Mouse (Mus musculus): Measurements from ENCODE around the gene Carm1. TPM values are rescaled to one million over a fixed set of nuclear protein-coding genes. Genes with fewer than 3 reads are reported as not detected.

Carm1 gene
- polyA plus RNA-seq, 1 experiment from 2014 or later: 40.0 TPM

DNA sequence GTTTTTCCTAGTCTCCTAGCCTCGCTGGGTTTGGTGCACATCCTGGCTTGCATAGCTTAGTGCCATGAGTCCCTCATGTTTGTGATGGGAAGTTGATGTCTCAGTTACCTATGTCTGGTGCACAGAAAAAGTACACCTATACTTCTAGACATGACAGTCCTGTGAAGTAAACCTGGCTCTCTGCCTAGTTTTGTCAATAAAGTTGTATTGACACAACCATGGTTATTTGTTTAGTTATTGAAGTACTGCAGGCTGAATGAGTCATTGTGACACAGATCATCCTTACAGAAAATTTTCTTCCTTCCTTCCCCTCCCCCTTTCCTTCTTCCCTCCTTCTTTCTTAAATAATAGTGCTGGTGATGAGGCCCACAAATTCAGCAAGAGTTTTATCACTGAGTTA lies 17.7 kb downstream of the Carm1 start:
- Histone ChIP-seq H3K4me2 (no peak overlapping the region), H3K27ac (no peak overlapping the region), H3K27me3 (replicated peaks) (no peaks in the 10 kb centered on the region), H3K36me3 (no peaks in the 10 kb centered on the region), H3K4me1 (0 out of 2 replicates have a peak, but pooled peaks cover 2% of the 10 kb centered on the region), H3K9me3 (no peaks in the 10 kb centered on the region), H3K9ac (no peak overlapping the region), H3K4me3 (replicated peaks) (no peak overlapping the region)
- WGBS: 81% methylated on average over 1 of the region's 1 CpGs
- no peak for ATAC-seq (ENCODE audit: insufficient read depth, low FRiP score, low read depth)

DNA sequence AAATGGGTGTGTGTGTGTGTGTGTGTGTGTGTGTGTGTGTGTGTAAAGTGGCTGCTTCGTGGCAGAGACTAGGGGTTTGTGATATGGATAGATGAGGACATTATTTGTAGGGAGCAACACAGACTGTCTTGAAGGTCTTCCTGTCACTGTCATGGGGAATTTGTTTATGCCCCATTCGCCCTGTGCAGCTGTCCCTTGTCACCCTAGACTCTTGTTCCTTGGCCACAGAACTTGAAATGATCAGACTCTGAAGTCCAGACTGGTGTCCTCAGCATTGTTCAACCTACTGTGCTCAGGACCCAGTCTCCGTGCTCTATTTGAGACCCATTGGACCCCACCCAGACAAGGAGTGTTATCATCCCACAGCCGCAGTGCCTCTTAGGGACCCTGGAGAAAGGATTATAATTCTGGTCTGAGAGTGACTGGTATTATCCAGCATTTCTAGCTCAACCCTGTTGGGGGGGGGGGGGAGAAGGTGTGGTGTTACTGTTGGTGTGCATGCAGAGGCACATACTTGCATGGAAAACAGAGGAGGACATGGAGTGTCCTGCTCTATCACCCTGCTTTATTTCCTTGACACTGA lies 18.4 kb downstream of the Carm1 start:
- no peak for ATAC-seq (ENCODE audit: insufficient read depth, low FRiP score, low read depth)
- Histone ChIP-seq H3K27me3 (replicated peaks) (no peaks in the 10 kb centered on the region), H3K4me3 (replicated peaks) (no peak overlapping the region), H3K9ac (no peak overlapping the region), H3K9me3 (no peaks in the 10 kb centered on the region), H3K27ac (no peak overlapping the region), H3K4me2 (no peak overlapping the region), H3K4me1 (0 out of 2 replicates have a peak, but pooled peaks cover 2% of the 10 kb centered on the region), H3K36me3 (peaks cover 6% of the 10 kb centered on the region)
- 69% methylated on average over 4 of the region's 4 CpGs for WGBS

DNA sequence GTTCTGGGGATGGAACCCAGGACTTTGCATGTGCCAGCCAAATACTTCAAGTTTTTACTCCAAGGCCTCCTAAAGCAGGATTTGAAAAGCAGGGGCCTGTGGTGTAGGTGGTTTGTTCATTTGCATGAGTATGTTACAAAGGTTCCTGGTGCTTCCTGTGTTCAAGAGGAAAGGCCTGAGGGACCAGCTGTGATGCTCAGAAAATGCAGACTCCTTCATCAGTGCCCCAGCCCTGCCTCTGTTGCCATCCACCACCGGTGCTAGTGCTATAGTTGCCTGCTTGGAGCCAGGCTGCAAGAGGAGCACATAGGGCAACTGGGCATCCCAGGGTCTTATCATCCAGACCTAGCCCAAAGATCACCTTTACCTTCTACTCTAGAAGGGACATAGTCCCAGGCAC lies 19.8 kb downstream of the Carm1 start:
- no peak overlapping the region for H3K4me2 ChIP-seq
- 0 out of 2 replicates have a peak, but pooled peaks cover 2% of the 10 kb centered on the region for H3K4me1 ChIP-seq
- 78% methylated on average over 1 of the region's 1 CpGs for WGBS

DNA sequence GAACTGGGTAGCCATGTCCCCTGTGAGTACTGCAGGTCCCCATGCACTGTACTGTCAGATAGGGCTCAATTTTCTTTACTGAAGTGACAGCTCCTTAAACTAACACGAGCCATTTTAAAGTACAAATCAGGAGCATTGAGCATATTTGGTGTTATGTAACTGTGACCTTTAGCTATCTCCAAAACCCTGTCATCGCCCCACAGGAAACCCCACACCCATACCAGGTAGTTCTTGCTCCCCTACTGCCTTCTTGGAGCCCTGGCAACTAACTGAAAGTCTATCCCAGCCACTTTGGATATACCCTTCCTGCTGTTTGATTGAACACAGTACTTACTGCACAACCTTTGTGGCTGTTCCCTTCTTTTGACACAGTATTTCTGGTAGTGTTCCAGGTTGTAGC lies 20.4 kb downstream of the Carm1 start:
- no peaks in the 10 kb centered on the region for H3K9me3 ChIP-seq
- H3K4me2 ChIP-seq: no peak overlapping the region
- ATAC-seq (ENCODE audit: insufficient read depth, low FRiP score, low read depth): no peak
- WGBS: 65% methylated on average over 2 of the region's 2 CpGs
- H3K9ac ChIP-seq: no peak overlapping the region
- H3K27ac ChIP-seq: no peak overlapping the region
- no peak overlapping the region for H3K4me3 ChIP-seq (replicated peaks)
- no peaks in the 10 kb centered on the region for H3K27me3 ChIP-seq (replicated peaks)
- 0 out of 2 replicates have a peak, but pooled peaks cover 2% of the 10 kb centered on the region for H3K4me1 ChIP-seq
- peaks cover 22% of the 10 kb centered on the region for H3K36me3 ChIP-seq

More for the DNA sequence above, 19.8 kb downstream of the Carm1 start:
- Histone ChIP-seq H3K27me3 (replicated peaks) (no peaks in the 10 kb centered on the region), H3K9ac (no peak overlapping the region), H3K36me3 (peaks cover 17% of the 10 kb centered on the region), H3K27ac (no peak overlapping the region), H3K4me3 (replicated peaks) (no peak overlapping the region), H3K9me3 (no peaks in the 10 kb centered on the region)
- no peak for ATAC-seq (ENCODE audit: insufficient read depth, low FRiP score, low read depth)

DNA sequence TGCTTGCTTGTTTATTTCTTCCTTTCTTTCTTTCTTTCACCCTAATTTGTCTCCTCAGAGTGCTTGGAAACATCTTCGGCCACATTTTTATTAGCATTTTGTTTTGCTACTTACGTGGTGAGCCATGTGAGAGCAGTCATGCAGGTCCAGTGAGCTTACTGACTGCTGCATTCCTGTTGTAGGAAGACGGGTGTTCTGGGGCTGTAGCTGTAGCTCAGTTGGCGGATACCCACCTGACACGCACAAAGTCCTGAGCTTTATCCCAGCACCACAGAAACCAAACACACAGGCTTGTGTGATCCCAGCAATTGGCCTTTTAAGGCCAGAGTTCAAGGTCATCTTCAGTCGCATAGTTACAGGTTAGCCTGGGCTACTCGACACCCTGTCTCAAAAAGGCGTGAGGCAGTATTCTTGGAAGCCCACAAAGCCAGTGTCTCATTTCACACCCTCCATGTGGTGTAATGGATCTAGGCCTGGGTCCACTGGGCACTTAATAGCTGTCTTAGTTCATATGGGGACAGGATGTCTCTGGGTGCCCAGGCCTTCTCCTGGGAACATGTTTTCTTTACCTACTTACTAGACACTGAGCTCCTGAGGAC lies 22.1 kb downstream of the Carm1 start:
- no peak overlapping the region for H3K9ac ChIP-seq
- H3K4me1 ChIP-seq: 0 out of 2 replicates have a peak, but pooled peaks cover 2% of the 10 kb centered on the region
- no peaks in the 10 kb centered on the region for H3K27me3 ChIP-seq (replicated peaks)
- no peak overlapping the region for H3K4me2 ChIP-seq
- 86% methylated on average over 8 of the region's 8 CpGs for WGBS
- no peaks in the 10 kb centered on the region for H3K9me3 ChIP-seq
- H3K4me3 ChIP-seq (replicated peaks): no peak overlapping the region
- no peak for ATAC-seq (ENCODE audit: insufficient read depth, low FRiP score, low read depth)
- peaks cover 30% of the 10 kb centered on the region for H3K36me3 ChIP-seq
- no peak overlapping the region for H3K27ac ChIP-seq

DNA sequence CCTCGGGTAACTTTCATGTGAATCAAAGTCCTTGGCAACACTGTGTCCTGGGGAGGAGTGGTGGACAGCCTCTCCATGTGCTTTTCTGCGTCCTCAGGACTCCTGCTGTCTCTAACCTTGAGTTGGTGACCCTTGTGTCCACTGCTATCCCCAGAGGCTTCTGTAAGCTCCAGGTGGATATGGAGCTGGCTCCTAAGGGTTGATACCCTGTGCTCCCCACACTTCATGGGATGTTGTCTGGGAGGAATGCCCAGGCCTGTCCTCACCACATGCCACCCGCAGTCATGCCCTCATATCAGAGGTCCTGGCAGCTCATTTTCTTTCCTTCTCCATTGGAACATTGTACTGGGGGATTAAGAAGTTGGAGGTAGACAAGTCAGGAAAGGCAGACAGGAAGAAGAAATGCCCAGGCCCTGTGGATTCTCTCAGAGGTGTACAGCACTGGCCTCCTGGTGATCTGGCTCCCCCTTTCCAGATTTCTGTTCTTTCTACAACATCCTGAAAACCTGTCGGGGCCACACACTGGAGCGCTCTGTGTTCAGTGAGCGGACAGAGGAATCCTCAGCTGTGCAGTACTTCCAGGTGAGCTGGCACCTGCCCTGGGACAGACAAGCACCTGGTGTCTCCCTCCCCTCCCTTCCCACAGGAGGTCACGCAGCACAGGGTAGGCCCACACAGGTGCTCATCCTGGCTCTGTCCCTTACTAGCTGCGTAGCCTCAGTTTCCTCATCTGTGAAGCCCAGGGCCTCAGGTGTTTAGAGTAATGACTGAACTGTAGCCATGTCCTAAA lies 27.5 kb downstream of the Carm1 start:
- Histone ChIP-seq H3K9ac (no peak overlapping the region), H3K4me3 (replicated peaks) (no peak overlapping the region), H3K36me3 (peaks cover 73% of the 10 kb centered on the region), H3K4me1 (no peaks in the 10 kb centered on the region), H3K27me3 (replicated peaks) (no peaks in the 10 kb centered on the region), H3K4me2 (no peak overlapping the region), H3K9me3 (no peaks in the 10 kb centered on the region), H3K27ac (no peak overlapping the region)
- 91% methylated on average over 8 of the region's 8 CpGs for WGBS
- ATAC-seq (ENCODE audit: insufficient read depth, low FRiP score, low read depth): no peak

DNA sequence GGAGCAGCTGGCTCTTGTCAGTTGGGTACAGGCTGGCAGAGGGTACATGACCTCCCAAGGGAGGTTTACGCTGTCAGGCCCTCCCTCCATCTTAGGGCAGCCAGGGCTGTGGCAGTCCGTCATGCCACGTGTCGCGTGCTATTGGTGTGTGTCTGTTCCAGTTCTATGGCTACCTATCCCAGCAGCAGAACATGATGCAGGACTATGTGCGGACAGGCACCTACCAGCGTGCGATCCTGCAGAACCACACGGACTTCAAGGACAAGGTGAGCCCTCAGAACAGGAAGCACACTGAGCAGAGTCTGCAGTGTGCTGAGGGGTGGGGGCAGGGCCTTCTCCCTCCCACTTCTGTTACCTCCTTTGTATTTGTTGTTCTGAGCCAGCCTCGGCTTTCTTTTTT lies 28.6 kb downstream of the Carm1 start:
- no peak overlapping the region for H3K27ac ChIP-seq
- no peak overlapping the region for H3K4me3 ChIP-seq (replicated peaks)
- H3K4me1 ChIP-seq: no peaks in the 10 kb centered on the region
- H3K4me2 ChIP-seq: no peak overlapping the region
- peaks cover 71% of the 10 kb centered on the region for H3K36me3 ChIP-seq
- no peak for ATAC-seq (ENCODE audit: insufficient read depth, low FRiP score, low read depth)
- 93% methylated on average over 10 of the region's 10 CpGs for WGBS
- H3K27me3 ChIP-seq (replicated peaks): no peaks in the 10 kb centered on the region
- H3K9me3 ChIP-seq: no peaks in the 10 kb centered on the region
- no peak overlapping the region for H3K9ac ChIP-seq

DNA sequence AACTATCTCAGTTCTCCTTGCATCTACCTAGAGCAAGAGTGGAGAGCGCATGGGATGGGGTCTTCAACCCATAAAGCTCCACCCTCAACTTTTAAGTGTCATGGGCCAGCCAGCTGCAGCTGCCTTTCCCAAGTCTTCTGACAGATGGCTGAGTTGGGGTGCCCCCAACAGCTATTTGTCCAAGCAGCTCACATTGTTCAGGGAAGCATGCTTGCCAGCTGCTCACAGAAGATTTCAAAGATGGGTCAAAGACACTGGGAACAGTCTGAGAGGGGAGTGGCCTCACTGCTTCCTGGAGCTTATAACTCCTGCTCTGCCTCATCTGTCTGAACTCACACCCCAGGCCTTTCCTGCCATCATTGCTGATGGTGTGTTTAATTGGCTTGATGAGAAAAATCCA lies 29.6 kb downstream of the Carm1 start:
- Histone ChIP-seq H3K27ac (no peak overlapping the region), H3K27me3 (replicated peaks) (no peaks in the 10 kb centered on the region), H3K4me2 (no peak overlapping the region), H3K36me3 (peaks cover 72% of the 10 kb centered on the region), H3K9ac (no peak overlapping the region), H3K4me3 (replicated peaks) (no peak overlapping the region), H3K9me3 (no peaks in the 10 kb centered on the region), H3K4me1 (no peaks in the 10 kb centered on the region)
- ATAC-seq (ENCODE audit: insufficient read depth, low FRiP score, low read depth): no peak
- WGBS: 95% methylated on average over 1 of the region's 1 CpGs

DNA sequence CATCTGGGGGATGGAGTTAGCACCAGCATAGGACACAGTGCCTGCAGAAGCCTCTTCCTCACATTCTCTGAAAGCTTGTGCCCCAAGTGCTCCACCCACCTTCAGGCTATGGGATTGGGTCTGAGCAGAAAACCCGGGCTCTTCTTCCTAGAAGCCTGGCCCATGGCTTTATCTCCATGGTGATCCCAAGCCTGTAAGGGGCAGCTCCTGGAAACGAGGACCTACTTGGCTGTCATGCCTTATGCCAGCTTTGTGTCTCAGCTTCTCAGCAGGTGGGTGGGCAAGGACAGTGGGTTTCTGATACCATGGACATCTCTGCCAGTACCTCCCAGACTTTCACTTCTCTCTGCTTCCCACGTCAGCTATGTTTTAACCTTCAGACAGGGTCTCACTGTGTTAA lies 31.5 kb downstream of the Carm1 start:
- ATAC-seq (ENCODE audit: insufficient read depth, low FRiP score, low read depth): no peak
- Histone ChIP-seq H3K27me3 (replicated peaks) (no peaks in the 10 kb centered on the region), H3K4me3 (replicated peaks) (no peak overlapping the region), H3K9me3 (no peaks in the 10 kb centered on the region), H3K36me3 (peaks cover 63% of the 10 kb centered on the region), H3K4me2 (no peak overlapping the region), H3K27ac (no peak overlapping the region), H3K9ac (no peak overlapping the region), H3K4me1 (no peaks in the 10 kb centered on the region)
- WGBS: 88% methylated on average over 3 of the region's 3 CpGs

DNA sequence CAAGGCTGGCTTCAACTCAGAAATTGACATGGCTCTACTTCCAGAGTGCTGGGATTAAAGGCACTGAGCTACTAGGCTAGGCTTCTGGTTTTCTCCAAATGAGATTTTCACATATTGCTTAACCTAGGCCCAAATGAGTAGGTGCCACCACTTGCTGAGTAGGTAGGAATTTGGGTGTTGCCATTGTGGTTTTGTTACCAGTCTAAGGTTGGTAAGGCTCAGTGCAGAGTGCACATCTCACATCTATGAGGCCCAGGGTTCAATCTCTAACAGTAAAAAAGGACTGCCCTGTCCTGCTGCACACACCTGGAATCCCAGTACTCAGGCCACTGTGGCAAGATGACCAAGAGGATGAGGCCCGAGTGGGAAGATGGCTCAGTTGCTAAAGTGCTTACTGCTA lies 38.7 kb downstream of the Carm1 start:
- 86% methylated on average over 1 of the region's 1 CpGs for WGBS
- no peaks in the 10 kb centered on the region for H3K9me3 ChIP-seq
- ATAC-seq (ENCODE audit: insufficient read depth, low FRiP score, low read depth): no peak
- H3K27me3 ChIP-seq (replicated peaks): no peaks in the 10 kb centered on the region
- peaks cover 76% of the 10 kb centered on the region for H3K36me3 ChIP-seq
- H3K27ac ChIP-seq: no peak overlapping the region
- no peaks in the 10 kb centered on the region for H3K4me1 ChIP-seq
- H3K9ac ChIP-seq: no peak overlapping the region
- H3K4me2 ChIP-seq: no peak overlapping the region
- no peak overlapping the region for H3K4me3 ChIP-seq (replicated peaks)

DNA sequence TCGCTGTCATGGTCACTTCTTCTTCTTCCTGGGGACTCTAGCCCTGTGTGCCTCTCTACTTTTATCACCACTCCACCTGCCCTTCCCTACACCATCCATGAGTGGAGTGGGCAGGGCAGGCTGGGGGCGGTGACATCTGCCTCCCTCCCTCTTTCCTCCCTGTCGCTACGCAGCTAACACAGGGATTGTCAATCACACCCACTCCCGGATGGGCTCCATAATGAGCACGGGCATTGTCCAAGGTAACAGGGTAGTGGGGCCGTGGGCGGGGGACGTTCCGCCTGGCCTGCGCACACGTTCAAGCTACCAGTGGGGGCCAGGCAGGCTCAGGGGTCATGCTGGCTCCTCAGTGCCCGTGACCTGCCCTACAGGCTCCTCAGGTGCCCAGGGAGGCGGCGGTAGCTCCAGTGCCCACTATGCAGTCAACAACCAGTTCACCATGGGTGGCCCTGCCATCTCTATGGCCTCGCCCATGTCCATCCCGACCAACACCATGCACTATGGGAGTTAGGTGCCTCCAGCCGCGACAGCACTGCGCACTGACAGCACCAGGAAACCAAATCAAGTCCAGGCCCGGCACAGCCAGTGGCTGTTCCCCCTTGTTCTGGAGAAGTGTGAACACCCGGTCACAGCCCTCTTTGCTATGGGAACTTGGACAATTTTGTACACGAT lies 41.1 kb downstream of the Carm1 start:
- H3K27ac ChIP-seq: no peak overlapping the region
- peaks cover 68% of the 10 kb centered on the region for H3K36me3 ChIP-seq
- H3K4me2 ChIP-seq: no peak overlapping the region
- no peak overlapping the region for H3K4me3 ChIP-seq (replicated peaks)
- H3K9me3 ChIP-seq: no peaks in the 10 kb centered on the region
- H3K9ac ChIP-seq: no peak overlapping the region
- no peaks in the 10 kb centered on the region for H3K27me3 ChIP-seq (replicated peaks)
- WGBS: 87% methylated on average over 23 of the region's 23 CpGs
- no peaks in the 10 kb centered on the region for H3K4me1 ChIP-seq
- ATAC-seq (ENCODE audit: insufficient read depth, low FRiP score, low read depth): no peak

DNA sequence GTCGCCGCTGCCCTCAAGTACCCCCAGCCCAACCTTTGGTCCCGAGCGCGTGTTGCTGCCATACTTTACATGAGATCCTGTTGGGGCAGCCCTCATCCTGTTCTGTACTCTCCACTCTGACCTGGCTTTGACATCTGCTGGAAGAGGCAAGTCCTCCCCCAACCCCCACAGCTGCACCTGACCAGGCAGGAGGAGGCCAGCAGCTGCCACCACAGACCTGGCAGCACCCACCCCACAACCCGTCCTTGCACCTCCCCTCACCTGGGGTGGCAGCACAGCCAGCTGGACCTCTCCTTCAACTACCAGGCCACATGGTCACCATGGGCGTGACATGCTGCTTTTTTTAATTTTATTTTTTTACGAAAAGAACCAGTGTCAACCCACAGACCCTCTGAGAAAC lies 41.7 kb downstream of the Carm1 start:
- Histone ChIP-seq H3K9ac (no peak overlapping the region), H3K27me3 (replicated peaks) (no peaks in the 10 kb centered on the region), H3K27ac (no peak overlapping the region), H3K4me2 (no peak overlapping the region), H3K9me3 (no peaks in the 10 kb centered on the region), H3K4me3 (replicated peaks) (no peak overlapping the region), H3K36me3 (peaks cover 63% of the 10 kb centered on the region), H3K4me1 (no peaks in the 10 kb centered on the region)
- ATAC-seq (ENCODE audit: insufficient read depth, low FRiP score, low read depth): no peak
- 83% methylated on average over 8 of the region's 8 CpGs for WGBS
